Mouse (Mus musculus) spleen, adult 12 weeks (tissue): ENCODE data around the gene Slc26a10.

Source experiments
- DNase-seq: peaks from one replicate; pipeline ENCODE4 v3.0.0; 2022; ENCODE audit warnings: low spot score

The Slc26a10 gene

GRCm38 (mm10) chr10:127179871-127180694, at the start of gene Slc26a10:
TSS of gene Slc26a10 (minus strand) at chr10:127180645.
- no peak for DNase-seq

GRCm38 (mm10) chr10:127228897-127229296, 48.5 kb upstream of the Slc26a10 start:
- DNase-seq, result peak; percentile 42

DNA sequence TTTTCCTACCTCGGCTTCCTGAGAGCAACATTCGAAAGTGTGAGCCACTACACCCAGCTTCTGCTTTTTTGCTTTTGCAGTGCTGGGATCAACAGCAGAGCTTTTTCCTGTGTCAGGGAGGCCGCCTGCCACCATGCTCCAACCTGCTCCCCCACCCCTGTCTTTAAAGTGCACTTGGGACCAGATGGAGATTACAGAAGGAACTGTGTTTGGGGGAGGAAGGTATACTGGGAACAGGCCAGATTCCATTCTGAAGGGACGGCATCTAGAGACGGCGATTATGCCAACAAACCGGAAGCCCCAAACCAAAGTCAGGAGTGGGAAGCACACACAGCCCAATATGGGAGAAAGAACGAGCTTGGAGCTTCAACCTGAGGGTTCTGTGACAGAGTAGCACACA, 46.7 kb upstream of the Slc26a10 start:
- DNase-seq, result no peak

DNA sequence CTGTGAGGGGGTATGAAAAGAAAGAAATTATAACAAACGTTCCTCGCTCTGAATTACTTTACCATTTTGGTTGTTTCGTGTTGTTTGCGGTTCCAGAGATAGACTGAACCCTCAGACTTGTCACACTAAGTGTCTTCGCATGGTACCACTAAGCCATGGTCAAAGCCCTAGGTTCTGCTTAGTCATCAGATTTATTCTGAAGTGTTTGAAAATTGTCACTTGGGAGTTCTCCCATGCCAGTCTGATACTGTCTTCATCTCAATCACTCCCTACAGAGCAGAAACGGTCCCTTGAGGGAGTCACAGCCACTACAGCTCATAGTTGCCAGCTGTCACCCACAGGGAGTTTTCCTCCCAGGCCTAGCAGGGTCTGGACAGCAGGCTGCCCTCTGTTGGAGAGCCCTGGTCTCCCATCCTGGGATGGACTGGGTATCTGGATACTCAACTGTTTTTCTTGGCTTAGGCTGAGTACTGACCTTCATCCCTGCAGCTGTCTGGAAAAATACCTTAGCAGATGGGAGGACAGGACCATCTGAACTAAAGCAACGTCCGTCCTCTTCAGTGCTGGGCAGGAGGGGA, 46.0 kb upstream of the Slc26a10 start:
- DNase-seq, result no peak

- DNase-seq, result no peak
Measured at GRCm38 (mm10) chr10:127225732-127226131, 45.3 kb upstream of the Slc26a10 start.

GRCm38 (mm10) chr10:127225213-127225612, 44.8 kb upstream of the Slc26a10 start:
- no peak for DNase-seq

GRCm38 (mm10) chr10:127218339-127218738, 37.9 kb upstream of the Slc26a10 start:
- DNase-seq, result no peak

DNA sequence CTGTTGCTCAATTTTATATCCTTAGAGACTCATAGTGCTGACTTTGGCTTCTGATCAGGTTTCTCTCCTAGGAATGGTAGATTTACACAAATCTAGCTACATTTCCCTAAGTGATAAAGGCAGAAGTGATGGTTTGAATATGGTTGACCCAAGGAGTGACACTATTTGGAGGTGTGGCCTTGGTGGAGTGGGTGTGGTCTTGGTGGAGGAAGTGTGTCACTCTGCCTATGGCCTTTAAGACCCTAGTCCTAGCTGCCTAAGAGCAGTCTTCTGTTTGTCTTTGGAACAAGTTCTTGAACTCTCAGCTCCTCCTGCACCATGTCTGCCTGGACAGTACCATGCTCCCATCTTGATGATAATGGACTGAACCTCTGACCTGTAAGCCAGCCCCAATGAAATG, 36.7 kb upstream of the Slc26a10 start:
- no peak for DNase-seq

- no peak for DNase-seq
Measured at GRCm38 (mm10) chr10:127216456-127216855, 36.0 kb upstream of the Slc26a10 start.

DNA sequence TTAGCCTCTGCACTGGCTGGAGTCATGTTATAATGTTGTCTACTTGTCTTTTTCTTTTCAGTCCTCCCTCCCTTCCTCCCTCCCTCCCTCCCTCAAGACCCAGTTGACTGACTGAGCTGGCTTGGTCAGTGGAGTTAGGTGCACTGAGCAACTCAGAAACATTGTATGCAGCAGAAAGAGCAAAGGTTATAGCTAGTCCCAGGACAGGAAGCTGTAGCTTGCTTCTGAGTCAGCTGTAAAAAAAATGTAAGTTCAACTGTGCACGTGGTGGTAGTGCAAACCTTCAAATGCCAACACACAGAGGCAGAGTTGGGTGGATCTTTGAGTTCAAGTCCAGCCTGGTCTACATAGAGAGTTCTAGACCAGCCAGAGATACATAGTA, 34.0 kb upstream of the Slc26a10 start:
- DNase-seq, result no peak

- DNase-seq, result no peak
Measured at GRCm38 (mm10) chr10:127213704-127214421, 33.4 kb upstream of the Slc26a10 start.

GRCm38 (mm10) chr10:127213272-127213671, 32.8 kb upstream of the Slc26a10 start:
- no peak for DNase-seq

DNA sequence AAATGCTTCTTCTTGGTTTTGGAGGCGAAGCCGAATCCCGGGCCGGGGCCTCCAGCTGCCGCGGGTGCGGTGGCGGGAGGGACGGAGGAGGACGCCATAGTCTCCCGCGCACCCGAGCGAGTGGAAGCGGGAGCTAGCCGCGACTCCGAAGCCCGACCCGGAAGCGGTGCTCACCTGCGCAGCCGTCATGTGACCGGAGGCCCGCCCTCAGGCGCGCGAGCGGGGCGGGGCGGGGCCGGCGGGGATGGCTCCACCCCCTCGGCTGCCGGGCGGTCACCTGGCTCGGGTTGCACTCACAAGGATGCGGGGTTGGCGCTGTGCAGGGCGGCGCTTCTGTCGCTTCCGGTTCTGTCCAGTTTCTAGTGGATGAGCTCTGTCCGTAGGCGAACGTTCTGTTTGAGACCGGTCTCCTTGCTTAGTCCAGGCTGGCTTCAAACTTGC, 31.0 kb upstream of the Slc26a10 start, which contains the start of gene Pip4k2c:
Gene Pip4k2c, minus strand, starts transcription at position 172 of the 441 bp plus-strand sequence.
- peak; percentile 95 for DNase-seq

DNA sequence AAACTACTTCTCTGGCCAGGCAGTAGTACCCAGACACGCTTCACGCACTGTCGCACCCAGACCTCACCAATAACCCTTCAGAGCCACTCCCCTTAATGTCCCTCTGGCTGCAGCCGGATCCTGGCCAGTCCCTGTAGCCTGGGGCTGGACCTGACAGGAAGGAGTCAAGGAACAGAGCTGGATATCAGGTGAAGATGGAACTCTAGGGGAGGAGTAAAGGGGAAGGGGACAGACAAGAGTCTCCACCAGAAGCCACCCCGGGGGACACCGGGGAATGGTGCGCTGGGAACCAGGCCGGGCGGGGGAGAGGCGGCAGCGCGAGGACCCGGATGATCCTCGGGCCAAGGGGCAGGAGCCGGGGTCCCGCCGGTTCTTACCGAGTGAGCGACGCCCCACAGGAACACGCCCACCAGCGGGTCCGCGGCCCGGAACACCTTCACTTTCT, 30.5 kb upstream of the Slc26a10 start:
- DNase-seq, result no peak

DNA sequence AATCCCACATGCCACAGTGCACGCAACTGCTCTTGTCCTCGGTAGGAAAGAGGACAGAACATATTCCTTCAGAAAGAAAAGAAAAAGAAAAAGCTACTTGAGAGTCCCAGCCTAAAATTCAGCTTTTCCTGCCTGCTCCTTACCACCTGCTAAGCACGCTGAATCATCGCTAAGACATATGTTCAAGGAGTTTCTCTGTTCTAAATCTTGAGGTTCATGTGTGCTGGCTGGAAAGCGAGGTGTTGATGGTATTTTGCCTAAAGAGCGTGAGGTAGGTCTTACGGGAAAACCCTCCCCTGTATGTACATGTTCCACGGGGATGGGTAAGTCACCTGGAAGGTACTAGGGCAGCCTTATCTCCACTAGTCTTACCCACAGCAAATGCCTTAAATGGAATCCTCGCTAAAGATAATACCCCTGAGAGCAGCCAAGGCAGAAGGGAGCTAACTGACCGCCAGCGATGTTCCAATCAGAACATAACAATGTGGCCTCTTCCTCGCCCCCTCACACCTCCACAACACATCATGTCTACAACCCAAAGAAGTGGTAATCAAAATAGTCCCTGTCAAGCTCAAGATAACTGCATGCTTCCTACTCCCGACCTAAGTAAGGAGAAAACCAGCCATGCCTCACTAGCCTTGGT, 29.6 kb upstream of the Slc26a10 start:
- DNase-seq, result no peak

DNA sequence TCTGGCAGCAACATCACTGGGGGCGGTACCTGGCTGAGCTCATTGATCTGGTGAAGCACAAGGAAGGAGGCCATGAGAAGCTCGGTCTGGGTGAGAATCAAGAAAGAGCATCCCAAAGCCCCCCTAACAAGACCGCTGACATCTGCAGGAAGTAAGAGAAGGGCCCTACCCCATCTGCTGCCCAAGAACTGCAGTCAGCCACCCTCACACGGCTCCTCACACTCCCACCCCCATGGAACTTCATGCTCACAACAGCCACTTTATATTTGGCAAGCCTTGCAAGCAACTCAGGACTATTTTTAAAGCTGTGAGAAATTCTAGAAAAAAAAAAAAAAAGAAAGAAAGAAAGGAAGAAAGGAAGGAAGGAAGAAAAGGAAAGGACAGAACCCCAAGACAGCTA, 28.5 kb upstream of the Slc26a10 start:
- DNase-seq, result no peak

- no peak for DNase-seq
Measured at GRCm38 (mm10) chr10:127205373-127205772, 24.9 kb upstream of the Slc26a10 start.

- no peak for DNase-seq
Measured at GRCm38 (mm10) chr10:127204589-127204988, 24.1 kb upstream of the Slc26a10 start.

DNA sequence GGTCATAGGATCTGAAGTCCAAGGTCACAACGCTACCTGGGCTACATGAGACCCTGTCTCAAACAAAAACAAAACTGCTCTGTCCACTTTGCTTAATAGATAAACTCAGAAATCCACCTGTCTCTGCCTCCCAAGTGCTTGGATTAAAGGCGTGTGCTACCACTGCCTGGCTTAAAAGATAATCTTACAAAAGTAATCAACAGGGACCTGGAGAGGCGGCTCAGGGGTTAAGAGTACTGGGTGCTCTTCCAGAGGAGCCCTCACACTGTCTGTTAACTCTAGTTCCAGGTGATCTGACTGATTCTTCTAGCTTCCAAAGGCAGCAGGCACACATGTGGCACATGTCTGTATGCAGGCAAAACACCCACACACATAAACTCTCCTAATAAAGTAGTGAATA, 22.7 kb upstream of the Slc26a10 start:
- DNase-seq, result no peak

DNA sequence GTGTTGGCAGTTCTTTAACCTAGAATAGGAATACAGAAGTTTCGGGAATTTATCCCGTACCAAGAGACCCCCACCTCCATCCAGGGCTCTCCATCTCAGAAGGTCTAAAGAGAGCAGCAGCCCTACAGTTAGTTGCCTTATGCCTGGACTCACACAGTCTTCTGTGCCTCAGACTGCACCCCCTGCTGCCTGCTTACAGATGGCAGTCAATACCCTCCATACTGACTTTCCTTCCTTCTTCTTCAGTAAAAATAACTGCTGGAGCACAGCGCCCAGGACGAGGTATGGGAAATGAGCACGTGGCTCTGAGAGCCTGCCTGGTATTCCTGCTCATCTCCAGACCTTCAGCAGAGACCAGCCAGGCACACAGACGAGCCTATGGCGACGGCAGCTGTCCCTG, 19.8 kb upstream of the Slc26a10 start:
- no peak for DNase-seq

GRCm38 (mm10) chr10:127199474-127199873, 19.0 kb upstream of the Slc26a10 start:
- no peak for DNase-seq

GRCm38 (mm10) chr10:127199068-127199467, 18.6 kb upstream of the Slc26a10 start:
- DNase-seq, result no peak
